Mouse (Mus musculus) MEL (cell line): ENCODE results near the gene Pkd2l1. TPM values are rescaled to one million over a fixed set of nuclear protein-coding genes. Genes with fewer than 3 reads are reported as not detected.

ENCODE experiments used
- DNase-seq: peaks from one replicate; pipeline ENCODE4 v3.0.0; 2011; ENCODE audit warnings: low read depth, low spot score
- H3K27ac ChIP-seq: 2 replicates; pipeline ENCODE4 v1.5.1; 2012; ENCODE audit warnings: low read depth, mild to moderate bottlenecking, control low read depth, low read length, moderate library complexity; ENCODE audit not compliant: control insufficient read depth
- H3K27me3 ChIP-seq, 2 experiments: fragments of 150-350 bp in 1 of 2; sonication (generic) in 1 of 2; 2 replicates each; pipeline ENCODE4 v1.6.1; 2012; ENCODE audit warnings: low read length in 2 of 2, mild to moderate bottlenecking in 2 of 2, improper control_type of control experiment in 1 of 2, moderate library complexity in 1 of 2; ENCODE audit not compliant: insufficient read depth in 2 of 2, control insufficient read depth in 1 of 2
- H3K36me3 ChIP-seq, 2 experiments: 2 replicates each; pipeline ENCODE4 v1.6.1; 2012 to 2014; ENCODE audit warnings: low read length in 2 of 2, improper control_type of control experiment in 1 of 2, inconsistent platforms in 1 of 2, mild to moderate bottlenecking in 1 of 2; ENCODE audit not compliant: insufficient read depth in 2 of 2, control insufficient read depth in 1 of 2
- H3K4me1 ChIP-seq, 2 experiments: fragments of 150-350 bp in 1 of 2; sonication (generic) in 1 of 2; 2 replicates each; pipeline ENCODE4 v1.6.1; 2012; ENCODE audit warnings: low read length in 2 of 2, improper control_type of control experiment in 1 of 2, mild to moderate bottlenecking in 1 of 2; ENCODE audit not compliant: insufficient read depth in 2 of 2, control insufficient read depth in 1 of 2
- H3K4me3 ChIP-seq, 2 experiments: fragments of 150-350 bp in 1 of 2; sonication (generic) in 1 of 2; 2 replicates each; pipeline ENCODE4 v1.5.1; 2012; ENCODE audit warnings: low read depth in 2 of 2, low read length in 2 of 2, mild to moderate bottlenecking in 2 of 2, moderate library complexity in 2 of 2, control low read depth in 1 of 2, improper control_type of control experiment in 1 of 2; ENCODE audit not compliant: control insufficient read depth in 1 of 2, insufficient read depth in 1 of 2
- H3K79me2 ChIP-seq: 2 replicates; pipeline ENCODE4 v1.6.1; 2012; ENCODE audit warnings: mild to moderate bottlenecking, low read length, moderate library complexity; ENCODE audit not compliant: control insufficient read depth, poor library complexity, insufficient read depth
- H3K9ac ChIP-seq: 2 replicates; pipeline ENCODE4 v1.6.1; 2012; ENCODE audit warnings: low read depth, mild to moderate bottlenecking, control low read depth, low read length, moderate library complexity; ENCODE audit not compliant: control insufficient read depth, poor library complexity, severe bottlenecking
- H3K9me3 ChIP-seq: fragments of 150-350 bp; sonication (generic); replicated peaks from 2 replicates; pipeline ENCODE4 v1.6.1; 2012; ENCODE audit warnings: mild to moderate bottlenecking, low read length, improper control_type of control experiment, moderate library complexity; ENCODE audit not compliant: insufficient read depth
- CHD1 ChIP-seq: IDR thresholded peaks from 2 replicates; pipeline ENCODE4 v1.6.1; 2012; ENCODE audit warnings: low read depth, mild to moderate bottlenecking, inconsistent platforms, low read length, improper control_type of control experiment
- CTCF ChIP-seq, 3 experiments: IDR thresholded peaks in 2 of 3; conservative IDR thresholded peaks in 1 of 3; 2 replicates each; pipeline ENCODE4 v1.5.1; 2011 to 2012; ENCODE audit warnings: low read length in 3 of 3, low read depth in 2 of 3, mild to moderate bottlenecking in 2 of 3, improper control_type of control experiment in 1 of 3, inconsistent platforms in 1 of 3, mixed read lengths in 1 of 3, moderate library complexity in 1 of 3; ENCODE audit not compliant: control insufficient read depth in 1 of 3, insufficient read depth in 1 of 3, poor library complexity in 1 of 3, severe bottlenecking in 1 of 3
- EP300 ChIP-seq, 2 experiments: IDR thresholded peaks; 2 replicates each; pipeline ENCODE4 v1.6.1; 2011; ENCODE audit warnings: improper control_type of control experiment in 2 of 2, low read length in 2 of 2, low read depth in 1 of 2, mild to moderate bottlenecking in 1 of 2
- GATA1 ChIP-seq: IDR thresholded peaks from 2 replicates; pipeline ENCODE4 v1.6.1; 2011; ENCODE audit warnings: low read depth, low read length, improper control_type of control experiment
- MYB ChIP-seq: IDR thresholded peaks from 2 replicates; pipeline ENCODE4 v1.6.1; 2011; ENCODE audit warnings: mild to moderate bottlenecking, low read depth, low read length, improper control_type of control experiment
- MYC ChIP-seq: IDR thresholded peaks from 2 replicates; pipeline ENCODE4 v1.6.1; 2011; ENCODE audit warnings: low read depth, mild to moderate bottlenecking, low read length, improper control_type of control experiment, moderate library complexity
- POLR2AphosphoS2 ChIP-seq: IDR thresholded peaks from 2 replicates; pipeline ENCODE4 v1.6.1; 2011; ENCODE audit warnings: low read length, improper control_type of control experiment
- POLR2AphosphoS5 ChIP-seq: IDR thresholded peaks from 2 replicates; pipeline ENCODE4 v1.6.1; 2012; ENCODE audit warnings: low read depth, borderline replicate concordance, mild to moderate bottlenecking, inconsistent platforms, low read length, moderate library complexity, mixed read lengths
- RAD21 ChIP-seq: IDR thresholded peaks from 2 replicates; pipeline ENCODE4 v1.6.1; 2011; ENCODE audit warnings: mild to moderate bottlenecking, low read depth, low read length, improper control_type of control experiment
- SMC3 ChIP-seq: IDR thresholded peaks from 2 replicates; pipeline ENCODE4 v1.6.1; 2011; ENCODE audit warnings: low read depth, low read length, improper control_type of control experiment
- TAL1 ChIP-seq: IDR thresholded peaks from 2 replicates; pipeline ENCODE4 v1.6.1; 2012; ENCODE audit warnings: mild to moderate bottlenecking, inconsistent platforms, low read length, moderate library complexity, mixed read lengths
- TBP ChIP-seq: IDR thresholded peaks from 2 replicates; pipeline ENCODE4 v1.8.0; 2011; ENCODE audit warnings: low read depth, low read length, improper control_type of control experiment
- USF2 ChIP-seq, 2 experiments: IDR thresholded peaks; 2 replicates each; pipeline ENCODE4 v1.6.1; 2011 to 2012; ENCODE audit warnings: improper control_type of control experiment in 2 of 2, low read length in 2 of 2, borderline replicate concordance in 1 of 2, inconsistent platforms in 1 of 2, low read depth in 1 of 2, mild to moderate bottlenecking in 1 of 2; ENCODE audit not compliant: insufficient read depth in 1 of 2
- ZC3H11A ChIP-seq: IDR thresholded peaks from 2 replicates; pipeline ENCODE4 v1.6.1; 2012; ENCODE audit warnings: low read depth, mild to moderate bottlenecking, inconsistent platforms, low read length, improper control_type of control experiment
- ZMIZ1 ChIP-seq: IDR thresholded peaks from 2 replicates; pipeline ENCODE4 v1.6.1; 2012; ENCODE audit warnings: low read depth, mild to moderate bottlenecking, inconsistent platforms, low read length, improper control_type of control experiment, moderate library complexity
- ZNF384 ChIP-seq: IDR thresholded peaks from 2 replicates; pipeline ENCODE4 v1.6.1; 2012; ENCODE audit warnings: low read depth, mild to moderate bottlenecking, inconsistent platforms, low read length, improper control_type of control experiment
- polyA plus RNA-seq, 2 experiments: library from polyadenylated mRNA; stranded (reverse) in 1 of 2; unstranded in 1 of 2; fragments of >175 nt in 1 of 2; fragments of >200 nt in 1 of 2; gene quantifications; 2 replicates each; pipeline versions ENCODE4 v1.2.1 to v1.2.4; 2012; ENCODE audit warnings: low replicate concordance in 2 of 2, low read depth in 1 of 2; ENCODE audit not compliant: insufficient read length in 2 of 2, insufficient read depth in 1 of 2, missing spikeins in 1 of 2
- total RNA-seq: library from RNA; depleted of rRNA; stranded (reverse); fragments of 300-350 nt; gene quantifications from 2 replicates; pipeline ENCODE4 v1.2.3, GENCODE M21; 2012

Pkd2l1 gene
- total and polyA plus RNA-seq, 3 experiments: not detected

- no peaks in the 10 kb centered on the region for H3K27me3 ChIP-seq
- DNase-seq: no peak
- TF ChIP-seq POLR2AphosphoS2 (no peak), POLR2AphosphoS5 (no peak), TBP (no peak), TAL1 (no peak), ZC3H11A (no peak), USF2 (IDR thresholded peaks at IDR 0.05; ENCODE audit: borderline replicate concordance in 1 of 2, insufficient read depth in 1 of 2, low read depth in 1 of 2, low read length in 2 of 2) (no peak), GATA1 (no peak), ZMIZ1 (no peak)
- no peak within 1 kb of the TSS for H3K4me3 ChIP-seq
- no peaks in the 10 kb centered on the region for H3K9me3 ChIP-seq
- peaks cover 0 to 8% of the 10 kb centered on the region in 2 experiments; a peak in 2 of 4 replicates for H3K36me3 ChIP-seq
- H3K27ac ChIP-seq: no peak within 1 kb of the TSS
- peaks cover 2 to 12% of the 10 kb centered on the region in 2 experiments; a peak in 2 of 4 replicates for H3K4me1 ChIP-seq
- no peak within 1 kb of the TSS for H3K9ac ChIP-seq
- no peaks in the 10 kb centered on the region for H3K79me2 ChIP-seq
Observed at GRCm38 (mm10) chr19:44203015-44203564, 10.8 kb upstream of the Pkd2l1 start, which contains the start of gene Scd3. Scd3 (plus strand) TSS chr19:44203269.

GRCm38 (mm10) chr19:44198964-44199363, 6.7 kb upstream of the Pkd2l1 start:
- Histone ChIP-seq H3K36me3 (peaks cover 0 to 17% of the 10 kb centered on the region in 2 experiments; a peak in 2 of 4 replicates), H3K9me3 (no peaks in the 10 kb centered on the region), H3K4me3 (no peak overlapping the region), H3K4me1 (peaks cover 8 to 31% of the 10 kb centered on the region in 2 experiments), H3K27ac (no peak overlapping the region), H3K27me3 (no peaks in the 10 kb centered on the region), H3K9ac (no peak overlapping the region), H3K79me2 (no peaks in the 10 kb centered on the region)
- peak; percentile 72 for DNase-seq
- TF ChIP-seq EP300 (IDR thresholded peaks at IDR 0.05; ENCODE audit: low read depth in 1 of 2, low read length in 2 of 2) (no peak), ZNF384 (0 out of 2 replicates have a peak, but pooled peaks have one; percentile 12), RAD21 (peak; percentile 66), ZC3H11A (peak; percentile 68), MYC (peak; percentile 75), MYB (no peak), CTCF (IDR thresholded peaks at IDR 0.05 in 2 of 3, conservative IDR thresholded peaks at IDR 0.05 in 1 of 3; ENCODE audit: control insufficient read depth in 1 of 3, insufficient read depth in 1 of 3, low read depth in 2 of 3, low read length in 3 of 3, poor library complexity in 1 of 3, severe bottlenecking in 1 of 3) (peak; percentile 67 to 89 (median 73)), CHD1 (no peak), SMC3 (peak; percentile 60)
